Mouse (Mus musculus): ENCODE results near the gene Brf1.

DNA sequence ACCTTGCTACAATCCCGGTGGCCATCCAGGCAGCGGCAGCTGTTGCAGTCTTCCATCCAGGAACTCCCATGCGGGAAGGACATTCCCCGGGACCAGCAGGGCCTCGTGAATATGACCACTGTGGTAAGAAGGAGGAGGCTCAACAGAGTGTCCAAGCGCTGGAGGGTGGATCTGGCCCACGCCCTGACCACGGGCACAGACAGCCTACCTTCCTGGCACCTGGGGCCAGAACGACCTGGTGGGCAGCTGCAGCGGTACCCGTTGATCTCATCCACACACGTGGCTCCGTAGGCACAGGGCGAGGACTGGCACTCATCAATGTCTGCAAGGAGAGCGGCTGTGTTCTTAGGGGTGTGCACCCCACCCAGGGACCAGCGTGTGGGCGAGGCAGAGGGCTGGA is 88.8 kb downstream of the Brf1 start:
- no peak for TF ChIP-seq FLI1 (IDR thresholded peaks at IDR 0.05; ENCODE audit: low read length)
- no peak for TF ChIP-seq GATA1 (IDR thresholded peaks at IDR 0.05; ENCODE audit: borderline replicate concordance, low read length)
